Mouse (Mus musculus): ENCODE data around the gene Ckb.

DNA sequence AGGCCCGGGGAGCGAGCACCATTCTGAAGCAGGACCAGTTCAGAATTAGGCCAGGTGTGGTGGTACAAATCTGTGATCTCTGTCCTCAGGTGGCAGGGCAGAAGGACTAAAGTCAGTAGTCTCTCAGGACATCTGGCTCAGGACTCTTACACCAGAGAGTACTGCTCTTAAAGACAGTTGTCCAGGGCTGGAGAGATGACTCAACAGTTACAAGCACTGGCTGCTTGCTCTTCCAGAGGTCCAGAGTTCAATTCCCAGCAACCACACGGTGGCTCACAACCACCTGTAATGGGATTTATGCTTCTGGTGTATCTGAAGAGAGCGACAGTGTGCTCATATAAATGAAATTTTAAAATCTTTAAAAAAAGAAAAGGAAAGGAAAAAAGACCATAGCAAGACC is 12.8 kb downstream of the Ckb start:
- TF ChIP-seq CTCF (IDR thresholded peaks at IDR 0.05; ENCODE audit: low read depth) (no peak), EP300 (IDR thresholded peaks at IDR 0.05; ENCODE audit: low read depth) (no peak)
